Mouse (Mus musculus) ES-E14 (cell line): ENCODE measurements at regions not wholly inside any gene's neighbourhood (a gene's known extent, or its start where the extent isn't known, plus 50 kb on each side); places are given as distances from the start of the nearest gene placed in this dataset.
"Not testable (repeated sequence)": the region's sequence is repeated elsewhere in the genome, so short reads cannot be mapped to it uniquely, and the experiment has no call there.

Experiments used
- CHD2 ChIP-seq: IDR thresholded peaks from 2 replicates; pipeline ENCODE4 v1.6.1; 2014; ENCODE audit warnings: mild to moderate bottlenecking, low read depth, low read length, inconsistent platforms
- HCFC1 ChIP-seq: IDR thresholded peaks from 2 replicates; pipeline ENCODE4 v1.6.1; 2012; ENCODE audit warnings: low read length, inconsistent platforms, borderline replicate concordance; ENCODE audit not compliant: insufficient read depth
- MAFK ChIP-seq: IDR thresholded peaks from 2 replicates; pipeline ENCODE4 v1.6.1; 2014; ENCODE audit warnings: mild to moderate bottlenecking, low read depth, low read length, inconsistent platforms; ENCODE audit not compliant: insufficient read depth
- ZC3H11A ChIP-seq: IDR thresholded peaks from 2 replicates; pipeline ENCODE4 v1.6.1; 2012; ENCODE audit warnings: low read depth, mild to moderate bottlenecking, inconsistent platforms, low read length, borderline replicate concordance
- ZNF384 ChIP-seq: IDR thresholded peaks from 2 replicates; pipeline ENCODE4 v1.6.1; 2012; ENCODE audit warnings: low read depth, low read length, inconsistent platforms

GRCm38 (mm10) chr3:137287558-137287957, 53.3 kb upstream of the Emcn start:
- TF ChIP-seq ZC3H11A, HCFC1, ZNF384, MAFK, CHD2: not testable (repeated sequence)
